Mouse (Mus musculus) C2C12 (cell line): ENCODE results near the gene Gm45618.

Source experiments
- CEBPB ChIP-seq: IDR thresholded peaks from one replicate; pipeline ENCODE4 v1.6.1; 2011; ENCODE audit warnings: low read depth, mild to moderate bottlenecking, control low read depth, moderate library complexity
- CTCF ChIP-seq: IDR thresholded peaks from one replicate; pipeline ENCODE4 v1.5.1; 2011; ENCODE audit not compliant: control insufficient read depth, insufficient read depth, insufficient read length
- FOSL1 ChIP-seq: IDR thresholded peaks from one replicate; pipeline ENCODE4 v1.8.0; 2011; ENCODE audit warnings: mild to moderate bottlenecking, low read length; ENCODE audit not compliant: poor library complexity, insufficient read depth, severe bottlenecking
- MAX ChIP-seq: IDR thresholded peaks from one replicate; pipeline ENCODE4 v1.6.1; 2011; ENCODE audit warnings: mild to moderate bottlenecking, control low read depth
- MYOD1 ChIP-seq: IDR thresholded peaks from one replicate; pipeline ENCODE4 v1.6.1; 2011; ENCODE audit warnings: low read depth; ENCODE audit not compliant: control insufficient read depth, insufficient read length
- USF1 ChIP-seq: IDR thresholded peaks from one replicate; pipeline ENCODE4 v1.6.1; 2011; ENCODE audit warnings: low read depth, mild to moderate bottlenecking, control low read depth, moderate library complexity

GRCm38 (mm10) chr7:142070458-142071211 is 49.9 kb downstream of the Gm45618 start:
- peak; percentile 81 for TF ChIP-seq CTCF
- TF ChIP-seq CEBPB = no peak
- no peak for TF ChIP-seq MAX
- TF ChIP-seq USF1 = no peak
- TF ChIP-seq MYOD1 = no peak
- no peak for TF ChIP-seq FOSL1
